19 mouse cellular contexts compared by ENCODE assay signal in the genomic region with DNA sequence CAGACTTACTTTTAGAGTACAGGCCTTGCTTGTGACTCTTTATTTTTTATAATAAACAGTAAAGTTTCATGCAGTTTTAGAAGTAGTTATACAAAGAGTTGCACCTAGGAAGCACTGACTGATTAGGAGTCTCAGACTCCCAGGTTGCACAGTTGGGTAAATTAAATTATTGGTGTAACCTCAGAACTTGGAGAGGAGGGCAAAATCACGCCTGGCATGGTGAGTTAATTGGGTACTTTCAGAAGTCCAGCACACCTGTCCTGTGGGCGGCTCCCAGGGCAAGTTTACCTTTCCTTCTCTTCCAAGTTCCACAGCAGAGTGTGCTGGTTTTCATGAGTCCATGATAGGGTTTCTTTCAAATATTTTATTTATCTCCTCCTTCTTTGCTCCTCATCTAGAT. TPM values are rescaled to one million over a fixed set of nuclear protein-coding genes. Genes with fewer than 3 reads are reported as not detected.
"Had no signal": no experiment of that assay in that cellular context is flagged by ENCODE, and none has a peak within 500 bp of the region (broad histone marks: within the 10 kb centered on the region; RNA-seq: fewer than 3 reads in every experiment).

No protein-coding gene starts in this region.

- DNase-seq: kidney, adult 18-20 months; kidney, postnatal 10 days; kidney, postnatal 4 days; liver; lung, adult 2 months; lung, postnatal 36 days; thymus, adult 2 months; thymus, postnatal 25 days had no signal

- H3K27ac ChIP-seq: limb, embryonic 12.5 days; liver, embryonic 15.5 days; midbrain, embryonic 13.5 days; stomach, postnatal 0 days had no signal

- H3K4me2 ChIP-seq: limb, embryonic 12.5 days; liver, embryonic 15.5 days had no signal

- H3K9ac ChIP-seq: limb, embryonic 12.5 days; liver, embryonic 15.5 days; midbrain, embryonic 13.5 days had no signal

- ATAC-seq: lung, postnatal 0 days; midbrain, embryonic 13.5 days had no signal

- H3K4me3 ChIP-seq: limb, embryonic 12.5 days; liver, embryonic 15.5 days; midbrain, embryonic 13.5 days had no signal

- H3K36me3 ChIP-seq: limb, embryonic 12.5 days; liver, embryonic 15.5 days; midbrain, embryonic 13.5 days had no signal

- H3K9me3 ChIP-seq: liver, embryonic 15.5 days had no signal

- H3K27me3 ChIP-seq: limb, embryonic 12.5 days; liver, embryonic 15.5 days; midbrain, embryonic 13.5 days had no signal

RNA-seq across cellular contexts. Expression of a gene that starts 21.8 kb away (rescaled TPM):
- total RNA-seq: layer of hippocampus, adult 8-10 months; layer of hippocampus, postnatal 25 days; left cerebral cortex, postnatal 36 days; megakaryocyte progenitor cell, adult 5-6 weeks; monocyte, adult 5-6 weeks had no signal
- polyA plus RNA-seq: kidney, embryonic 14.5 days; liver, embryonic 15.5 days; lung, adult 2 months; thymus, adult 2 months had no signal
